Mouse (Mus musculus) hindbrain, postnatal 0 days (tissue): ENCODE data around the gene Galnt18. TPM values are rescaled to one million over a fixed set of nuclear protein-coding genes. Genes with fewer than 3 reads are reported as not detected.
A peak's percentile ranks its signal among the peaks of the same experiment; 100 is the strongest.

Experiments
- ATAC-seq: fragments of 200-750 bp; cut with Nextera tagmentation; 2 replicates; pipeline ENCODE4 v1.8.0; 2017; ENCODE audit warnings: mild to moderate bottlenecking, moderate TSS enrichment, moderate library complexity
- DNase-seq: peaks from one replicate; pipeline ENCODE4 v3.0.0-alpha.2; 2015; ENCODE audit warnings: low spot score
- H3K27ac ChIP-seq: fragments of 300-500 bp; sonication (generic); 2 replicates; pipeline ENCODE4 v1.5.1; 2014; ENCODE audit warnings: mild to moderate bottlenecking
- H3K27me3 ChIP-seq: fragments of 300-500 bp; sonication (generic); 2 replicates; pipeline ENCODE4 v1.6.1; 2014; ENCODE audit warnings: low read length, mixed read lengths; ENCODE audit not compliant: insufficient read depth
- H3K36me3 ChIP-seq: fragments of 300-500 bp; sonication (generic); 2 replicates; pipeline ENCODE4 v1.6.1; 2014; ENCODE audit warnings: low read length, mixed read lengths; ENCODE audit not compliant: insufficient read depth
- H3K4me1 ChIP-seq: fragments of 300-500 bp; sonication (generic); 2 replicates; pipeline ENCODE4 v1.6.1; 2014; ENCODE audit warnings: antibody characterized with exemption, low read length, mixed read lengths; ENCODE audit not compliant: insufficient read depth
- H3K4me2 ChIP-seq: fragments of 300-500 bp; sonication (generic); 2 replicates; pipeline ENCODE4 v1.6.1; 2014; ENCODE audit warnings: low read depth, mild to moderate bottlenecking, low read length, moderate library complexity, mixed read lengths
- H3K4me3 ChIP-seq: fragments of 300-500 bp; sonication (generic); 2 replicates; pipeline ENCODE4 v1.5.1; 2014; ENCODE audit warnings: low read length
- H3K9ac ChIP-seq: fragments of 300-500 bp; sonication (generic); replicated peaks from 2 replicates; pipeline ENCODE4 v1.6.1; 2014; ENCODE audit warnings: mild to moderate bottlenecking, low read length, moderate library complexity, mixed read lengths
- H3K9me3 ChIP-seq: fragments of 300-500 bp; sonication (generic); 2 replicates; pipeline ENCODE4 v1.6.1; 2016; ENCODE audit warnings: low read length, mixed read lengths
- CTCF ChIP-seq: IDR thresholded peaks from 2 replicates; pipeline ENCODE4 v1.5.1; 2016; ENCODE audit warnings: antibody characterized with exemption, control low read depth, low read depth
- WGBS: fragments of 180-500 bp; shearing (Covaris S2); extraction: QIAGEN DNeasy Blood & Tissue Kit; methylation state at CpG from one replicate; pipeline ENCODE4 v1.1.7; 2014; 5-methylcytosine and 5-hydroxymethylcytosine counted together
- polyA plus RNA-seq: library from polyadenylated mRNA; unstranded; fragments of >200 nt; fragmentation: Nextera tagmentation; extraction: Ambion mirVana; gene quantifications from 2 replicates; pipeline ENCODE4 v1.2.1, GENCODE M21; 2015
- total RNA-seq: library from RNA; depleted of rRNA; stranded (reverse); fragments of >200 nt; gene quantifications from 2 replicates; pipeline ENCODE4 v1.2.3, GENCODE M21; 2014

Galnt18 gene
- total and polyA plus RNA-seq, 2 experiments from 2014 or later: 15.8 to 22.7 TPM

- H3K36me3 ChIP-seq: no peaks in the 10 kb centered on the region
- 21% methylated on average over 3 of the region's 3 CpGs for WGBS
- H3K4me1 ChIP-seq: peaks cover 5% of the 10 kb centered on the region; the same call in 1 of the 2 replicates
- TF ChIP-seq CTCF: no peak
- H3K27me3 ChIP-seq: no peaks in the 10 kb centered on the region
- H3K4me2 ChIP-seq: no peak overlapping the region
- H3K4me3 ChIP-seq: no peak overlapping the region
- H3K27ac ChIP-seq: no peak overlapping the region
- no peaks in the 10 kb centered on the region for H3K9me3 ChIP-seq
- DNase-seq (peak; percentile 41), ATAC-seq (no peak)
- H3K9ac ChIP-seq: no peak overlapping the region
Observed at GRCm38 (mm10) chr7:111486811-111487333, 292.9 kb downstream of the Galnt18 start.

- no peak overlapping the region for H3K4me2 ChIP-seq
- H3K27ac ChIP-seq: no peak overlapping the region
- peaks cover 5% of the 10 kb centered on the region; the same call in 1 of the 2 replicates for H3K4me1 ChIP-seq
- H3K4me3 ChIP-seq: no peak overlapping the region
- no peak overlapping the region for H3K9ac ChIP-seq
- no peaks in the 10 kb centered on the region for H3K27me3 ChIP-seq
- no peak for DNase-seq
- 63% methylated on average over 4 of the region's 4 CpGs for WGBS
- no peak for TF ChIP-seq CTCF
- no peaks in the 10 kb centered on the region for H3K36me3 ChIP-seq
- no peaks in the 10 kb centered on the region for H3K9me3 ChIP-seq
- no peak for ATAC-seq
Observed at GRCm38 (mm10) chr7:111483896-111484295, 295.9 kb downstream of the Galnt18 start.

- no peak overlapping the region for H3K9ac ChIP-seq
- H3K4me3 ChIP-seq: no peak overlapping the region
- H3K9me3 ChIP-seq: no peaks in the 10 kb centered on the region
- ATAC-seq (no peak), DNase-seq (no peak)
- over 99% methylated on average over 3 of the region's 3 CpGs for WGBS
- no peaks in the 10 kb centered on the region for H3K36me3 ChIP-seq
- H3K27ac ChIP-seq: no peak overlapping the region
- no peak for TF ChIP-seq CTCF
- H3K4me1 ChIP-seq: peaks cover 5% of the 10 kb centered on the region; the same call in 1 of the 2 replicates
- no peak overlapping the region for H3K4me2 ChIP-seq
- no peaks in the 10 kb centered on the region for H3K27me3 ChIP-seq
Observed at GRCm38 (mm10) chr7:111483321-111483720, 296.5 kb downstream of the Galnt18 start.

GRCm38 (mm10) chr7:111467715-111468114 lies 312.1 kb downstream of the Galnt18 start:
- no peak overlapping the region for H3K4me2 ChIP-seq
- WGBS: 35% methylated on average over 5 of the region's 5 CpGs
- no peaks in the 10 kb centered on the region for H3K27me3 ChIP-seq
- no peaks in the 10 kb centered on the region for H3K36me3 ChIP-seq
- no peaks in the 10 kb centered on the region for H3K9me3 ChIP-seq
- DNase-seq: no peak
- H3K27ac ChIP-seq: no peak overlapping the region
- no peak overlapping the region for H3K9ac ChIP-seq
- no peaks in the 10 kb centered on the region for H3K4me1 ChIP-seq
- H3K4me3 ChIP-seq: no peak overlapping the region
- no peak for TF ChIP-seq CTCF
- ATAC-seq: no peak

GRCm38 (mm10) chr7:111466720-111467119 lies 313.1 kb downstream of the Galnt18 start:
- H3K4me2 ChIP-seq: no peak overlapping the region
- H3K9me3 ChIP-seq: no peaks in the 10 kb centered on the region
- H3K27ac ChIP-seq: no peak overlapping the region
- no peaks in the 10 kb centered on the region for H3K4me1 ChIP-seq
- H3K9ac ChIP-seq: no peak overlapping the region
- H3K27me3 ChIP-seq: no peaks in the 10 kb centered on the region
- peak; percentile 31 for TF ChIP-seq CTCF
- no peaks in the 10 kb centered on the region for H3K36me3 ChIP-seq
- ATAC-seq: no peak
- DNase-seq: no peak
- H3K4me3 ChIP-seq: no peak overlapping the region
- 74% methylated on average over 1 of the region's 1 CpGs for WGBS

GRCm38 (mm10) chr7:111466121-111466520 lies 313.7 kb downstream of the Galnt18 start:
- Histone ChIP-seq H3K36me3 (no peaks in the 10 kb centered on the region), H3K4me1 (no peaks in the 10 kb centered on the region), H3K4me2 (no peak overlapping the region), H3K27ac (no peak overlapping the region), H3K9ac (no peak overlapping the region), H3K4me3 (no peak overlapping the region), H3K9me3 (no peaks in the 10 kb centered on the region), H3K27me3 (no peaks in the 10 kb centered on the region)
- no peak for TF ChIP-seq CTCF
- WGBS: 87% methylated on average over 3 of the region's 3 CpGs
- DNase-seq (no peak), ATAC-seq (no peak)

GRCm38 (mm10) chr7:111459716-111460115 lies 320.1 kb downstream of the Galnt18 start:
- Histone ChIP-seq H3K4me1 (no peaks in the 10 kb centered on the region), H3K36me3 (no peaks in the 10 kb centered on the region), H3K9ac (no peak overlapping the region), H3K9me3 (no peaks in the 10 kb centered on the region), H3K27ac (no peak overlapping the region), H3K27me3 (no peaks in the 10 kb centered on the region), H3K4me3 (no peak overlapping the region), H3K4me2 (no peak overlapping the region)
- ATAC-seq (no peak), DNase-seq (no peak)
- WGBS: 81% methylated on average over 4 of the region's 4 CpGs
- peak; percentile 48; the same call in 1 of the 2 replicates for TF ChIP-seq CTCF
